Mouse (Mus musculus) thymus, postnatal 10 days (tissue): ENCODE results near the gene Ostn.
"Not testable (repeated sequence)": the region's sequence is repeated elsewhere in the genome, so short reads cannot be mapped to it uniquely, and the experiment has no call there.

Experiments used
- DNase-seq, 2 experiments: peaks; one replicate each; pipeline ENCODE4 v3.0.0; 2021; ENCODE audit warnings: low spot score in 2 of 2

The Ostn gene

DNA sequence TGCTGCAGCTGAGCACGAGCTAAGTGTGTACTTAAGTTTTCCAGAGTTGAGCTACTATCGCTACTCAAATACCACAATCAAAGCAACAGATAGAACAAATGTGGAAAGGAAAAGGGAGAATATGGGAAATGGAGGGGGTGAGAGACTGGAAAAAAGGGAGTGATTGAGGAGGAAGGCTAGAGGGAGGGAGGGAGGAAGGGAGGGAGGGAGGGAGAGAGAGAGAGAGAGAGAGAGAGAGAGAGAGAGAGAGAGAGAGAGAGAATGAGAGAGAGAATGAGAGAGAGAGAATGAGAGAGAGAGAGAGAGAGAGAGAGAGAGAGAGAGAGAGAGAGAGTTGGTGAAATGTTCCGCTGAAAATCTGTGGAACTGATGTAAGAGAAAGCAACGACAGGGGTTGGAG is at the start of gene Ostn:
Gene Ostn, plus strand, starts transcription at position 301 of the 400 bp plus-strand sequence.
- not testable (repeated sequence) for DNase-seq

GRCm38 (mm10) chr16:27268748-27269147 is 38.5 kb upstream of the Ostn start:
- DNase-seq = no peak

- no peak for DNase-seq
Measured at GRCm38 (mm10) chr16:27287410-27287809, 19.9 kb upstream of the Ostn start.

DNA sequence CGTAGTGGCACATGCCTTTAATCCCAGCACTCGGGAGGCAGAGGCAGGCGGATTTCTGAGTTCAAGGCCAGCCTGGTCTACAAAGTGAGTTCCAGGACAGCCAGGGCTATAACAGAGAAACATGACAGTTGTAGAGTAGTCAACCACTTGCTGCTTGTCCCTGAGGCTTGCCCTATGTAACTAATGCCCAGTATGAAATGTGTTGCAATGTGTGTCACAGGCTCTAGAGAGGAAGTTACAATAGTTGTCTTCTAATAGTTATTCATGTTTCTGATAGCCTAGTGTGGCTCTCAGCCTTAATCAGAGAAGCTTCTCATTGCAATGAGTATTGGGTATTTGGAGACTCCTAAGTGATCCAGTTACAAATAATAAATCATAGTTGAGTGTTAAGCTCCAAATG is 10.8 kb upstream of the Ostn start:
- DNase-seq = no peak

GRCm38 (mm10) chr16:27296929-27297328 is 10.4 kb upstream of the Ostn start:
- no peak for DNase-seq

GRCm38 (mm10) chr16:27319099-27319498 is 11.8 kb downstream of the Ostn start:
- no peak for DNase-seq

DNA sequence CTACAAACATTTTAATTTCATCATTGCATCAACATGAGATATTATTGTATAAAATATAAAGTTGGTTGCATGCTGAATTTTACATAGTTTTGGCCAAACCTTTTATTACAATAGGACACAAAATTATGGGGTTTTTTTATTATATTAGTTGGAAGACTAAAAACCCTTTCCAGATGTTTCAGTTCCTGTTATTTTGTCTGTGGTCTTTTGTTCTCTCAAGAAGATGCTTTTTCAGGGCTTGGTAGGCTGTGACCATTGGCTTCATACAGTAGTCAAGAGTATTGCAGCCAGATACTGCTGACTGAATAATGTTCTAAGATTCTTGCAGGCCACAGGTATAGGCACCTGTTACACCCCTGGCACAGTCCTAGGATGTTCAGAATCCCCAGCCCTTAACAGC is 14.8 kb downstream of the Ostn start:
- no peak for DNase-seq

GRCm38 (mm10) chr16:27326463-27326862 is 19.2 kb downstream of the Ostn start:
- no peak for DNase-seq

- no peak for DNase-seq
Measured at GRCm38 (mm10) chr16:27347521-27347920, 40.2 kb downstream of the Ostn start.

DNA sequence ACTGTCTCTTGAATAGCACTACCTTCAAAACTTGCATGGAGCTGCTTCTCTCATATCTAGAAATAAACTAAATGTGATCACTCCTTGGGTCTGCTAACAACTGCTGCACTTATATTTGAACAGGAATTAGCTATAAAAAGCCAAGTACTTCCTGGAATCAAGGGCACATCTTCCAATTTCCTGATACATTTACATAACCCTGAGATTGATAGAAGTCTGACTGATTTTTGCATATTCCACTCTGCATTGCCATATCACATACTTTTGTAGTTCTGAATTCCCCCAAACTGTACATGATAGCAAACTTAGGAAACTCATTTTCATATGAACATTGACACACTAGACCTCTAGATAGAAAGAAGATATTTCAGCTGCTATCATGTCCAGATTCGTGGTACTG is 41.1 kb downstream of the Ostn start:
- no peak for DNase-seq

DNA sequence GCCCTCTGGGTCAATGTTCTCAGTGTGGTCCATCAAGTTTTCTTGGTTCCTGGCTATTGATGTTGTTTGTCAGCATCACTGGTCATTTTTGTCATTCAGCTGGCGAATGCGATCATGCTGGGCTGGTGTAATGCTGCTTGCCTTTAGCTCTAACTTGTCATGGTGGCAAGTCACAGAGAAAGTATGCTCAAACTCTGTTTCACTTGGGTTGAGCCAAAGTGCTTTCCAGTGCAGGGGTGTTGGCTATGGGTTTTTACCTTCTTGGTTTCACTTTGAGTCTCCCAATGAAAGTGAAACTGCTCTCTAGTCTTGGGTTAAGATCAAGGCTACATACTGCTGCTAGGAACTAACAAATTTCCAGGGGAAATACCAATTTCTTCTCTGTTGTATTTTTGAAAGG is 41.9 kb downstream of the Ostn start:
- DNase-seq = no peak

- no peak for DNase-seq
Measured at GRCm38 (mm10) chr16:27349878-27350532, 42.7 kb downstream of the Ostn start.

DNA sequence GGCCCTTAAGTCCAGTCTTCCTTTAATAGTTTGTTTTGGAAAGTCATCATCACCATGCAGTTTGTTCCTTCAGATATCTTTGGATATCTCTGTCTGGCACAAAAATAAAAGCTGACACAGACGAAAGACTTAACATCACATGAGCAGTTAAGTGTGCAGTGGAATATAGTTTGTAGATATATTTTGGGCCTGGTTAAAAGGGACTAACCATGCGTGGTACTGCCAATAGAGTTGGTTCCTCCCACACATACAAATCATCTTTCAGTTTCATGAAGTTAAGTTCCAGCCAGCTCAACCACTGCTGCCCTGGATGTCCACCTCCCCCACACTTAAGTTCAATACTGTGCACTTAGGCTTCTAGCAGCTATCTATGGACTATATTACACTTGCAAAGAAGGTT is 47.2 kb downstream of the Ostn start:
- DNase-seq = no peak

GRCm38 (mm10) chr16:27360059-27360458 is 52.8 kb downstream of the Ostn start:
- no peak for DNase-seq

GRCm38 (mm10) chr16:27370191-27370590 is 62.9 kb downstream of the Ostn start, which contains the start of gene Uts2b:
TSS of gene Uts2b (minus strand) at chr16:27370239.
- no peak for DNase-seq

GRCm38 (mm10) chr16:27370700-27371099 is 63.4 kb downstream of the Ostn start:
- no peak for DNase-seq

DNA sequence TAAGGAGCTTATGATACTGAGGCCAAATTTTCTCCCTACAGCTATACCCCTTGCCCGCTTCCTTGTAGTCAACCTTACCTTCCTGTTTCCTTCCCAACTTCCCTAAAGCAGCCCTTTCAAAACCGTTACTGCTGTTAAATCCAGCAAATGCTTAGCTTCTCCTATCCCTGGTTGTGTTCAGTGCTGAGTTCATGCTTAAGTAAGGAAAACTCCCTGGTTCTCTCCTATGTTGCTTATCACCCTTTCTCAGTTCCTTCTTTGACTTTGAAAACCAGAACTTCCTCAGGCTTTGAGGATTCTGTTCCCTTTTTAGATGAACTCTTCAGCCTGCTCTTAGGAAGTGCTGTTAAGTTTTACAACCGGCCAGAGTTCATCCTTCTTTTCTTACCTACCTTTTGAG is 66.8 kb downstream of the Ostn start:
- no peak for DNase-seq

DNA sequence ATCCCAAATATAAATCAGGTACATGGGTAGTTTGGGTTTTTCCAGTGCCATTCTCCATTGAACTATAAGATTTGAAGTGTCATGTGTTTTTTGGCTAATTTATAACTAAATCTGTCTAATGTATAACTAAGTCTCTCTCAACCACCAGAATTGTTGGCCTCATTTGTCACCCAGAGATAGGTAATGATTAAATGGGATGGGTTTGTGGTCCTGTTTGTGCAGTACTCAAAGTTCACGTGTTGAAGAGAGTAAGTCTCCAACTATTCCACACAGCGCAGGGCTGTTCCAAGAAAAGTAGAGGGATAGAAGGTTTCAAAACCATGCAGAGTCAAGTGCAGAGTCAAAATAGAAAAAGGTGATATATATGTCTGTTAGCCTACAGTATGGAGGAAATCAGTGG is 68.0 kb downstream of the Ostn start:
- DNase-seq = no peak

DNA sequence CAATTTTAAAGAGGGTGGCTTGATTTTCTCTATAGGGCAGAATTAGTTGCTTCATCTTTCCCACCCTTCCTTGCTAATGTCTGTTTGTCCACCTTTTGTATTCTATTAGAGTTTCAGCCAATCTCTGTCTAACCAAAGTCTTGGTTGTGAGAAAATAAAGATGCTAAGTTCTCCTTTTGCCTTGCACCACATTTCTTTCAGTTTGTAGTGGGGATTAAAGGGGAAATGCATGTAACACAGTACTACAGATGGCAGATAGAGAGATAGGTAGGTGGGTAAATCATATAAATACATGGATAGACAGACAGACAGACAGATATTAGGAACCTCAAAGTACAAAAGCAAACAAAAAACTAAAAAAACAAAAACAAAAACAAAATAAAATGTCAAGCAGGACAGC is 69.3 kb downstream of the Ostn start:
- DNase-seq = no peak

DNA sequence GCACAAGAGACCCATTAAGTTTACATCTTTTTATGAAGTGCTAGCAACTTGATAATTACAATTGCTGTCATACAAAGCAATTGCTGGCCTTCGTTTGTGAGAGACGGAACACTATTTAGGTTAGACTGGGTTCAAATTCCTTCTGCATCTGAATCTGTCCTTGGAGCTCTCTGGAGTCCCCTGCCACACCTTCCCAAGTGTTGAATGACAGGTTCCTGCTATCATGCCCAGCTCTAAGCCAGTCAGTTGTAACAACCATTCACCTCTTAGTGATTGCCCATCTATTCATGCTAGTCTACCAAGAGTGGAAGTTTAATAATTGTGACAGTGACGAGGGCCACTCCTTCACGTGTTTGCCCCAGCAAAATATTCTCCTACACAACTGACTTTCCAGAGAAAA is 74.9 kb downstream of the Ostn start:
- no peak for DNase-seq

DNA sequence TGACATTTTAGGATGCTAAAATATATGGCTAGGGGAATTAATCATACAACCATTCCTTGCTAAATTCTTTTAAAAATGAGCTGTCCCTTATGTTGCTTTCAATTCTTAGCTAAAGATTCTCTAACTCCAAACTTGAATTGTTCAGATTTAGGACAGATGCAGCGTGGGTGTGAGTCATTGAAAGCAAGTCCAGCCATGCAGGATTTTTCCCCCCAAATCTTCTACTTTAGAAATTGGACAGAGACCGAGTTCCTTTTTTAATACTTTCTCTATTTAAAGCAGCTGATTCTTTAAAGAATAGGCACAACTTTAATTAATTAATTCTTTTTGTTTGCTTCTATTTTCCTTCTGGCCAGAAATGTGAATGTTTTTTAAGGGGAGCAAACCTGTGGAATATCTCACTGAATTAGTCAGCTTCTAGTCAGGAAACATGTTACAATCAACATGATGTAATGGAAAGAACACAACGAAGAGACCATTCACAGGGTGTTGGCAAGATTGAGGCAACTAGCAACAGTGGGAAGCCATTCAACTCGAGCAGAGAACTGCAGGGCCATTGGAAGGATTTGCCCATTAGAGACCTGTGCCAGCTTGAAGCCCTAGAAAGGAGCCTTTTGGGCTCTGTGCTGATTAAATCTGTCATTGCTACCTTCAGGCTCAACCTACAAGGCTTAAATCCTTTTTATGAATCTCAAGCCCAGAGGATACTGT is 77.8 kb downstream of the Ostn start:
- DNase-seq = no peak

DNA sequence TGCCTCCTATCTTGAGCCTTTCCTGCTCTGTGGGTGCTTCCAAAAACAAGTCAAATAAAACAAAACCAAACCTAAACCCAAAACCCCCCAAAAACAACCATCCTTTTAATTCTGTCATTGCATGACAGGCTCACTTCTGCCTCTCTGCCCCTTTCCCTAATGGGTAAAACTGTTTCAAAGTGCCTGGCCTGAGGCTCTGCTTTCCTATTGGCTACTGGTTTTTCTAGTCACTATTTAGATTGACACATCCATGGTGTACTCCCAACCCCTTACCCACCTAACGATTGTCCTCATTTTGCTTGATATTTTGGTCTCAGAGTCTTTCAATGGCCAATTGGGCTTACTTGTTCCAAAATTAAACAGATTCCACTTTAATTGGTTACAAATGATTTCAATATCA is 78.4 kb downstream of the Ostn start:
- DNase-seq = no peak

GRCm38 (mm10) chr16:27386850-27387407 is 79.6 kb downstream of the Ostn start:
- DNase-seq = no peak
